In genomic region chr9:34721478-34722197, GRCm38 (mm10) we compare ENCODE assay signal across 16 mouse cellular contexts.
DNase-seq lines count a peak whose midpoint lies in the region; ATAC-seq and TF ChIP-seq lines count a peak whose summit lies in the region.
"Had no signal": no experiment of that assay in that cellular context is flagged by ENCODE, and none has a peak within 500 bp of the region (broad histone marks: within the 10 kb centered on the region; RNA-seq: fewer than 3 reads in every experiment).

No protein-coding gene starts in this region.

- H3K27me3 ChIP-seq in kidney, embryonic 16.5 days (ENCODE audit: insufficient read depth, low read length): no peaks in the 10 kb centered on the region; the same call in 1 of the 2 replicates
- H3K27me3 ChIP-seq in stomach, embryonic 16.5 days (ENCODE audit: control insufficient read depth, insufficient read depth, low read length): 0 out of 2 replicates have a peak, but pooled peaks cover 2% of the 10 kb centered on the region
- H3K27me3 ChIP-seq: limb, embryonic 15.5 days had no signal

- no peaks in the 10 kb centered on the region for H3K9me3 ChIP-seq in kidney, embryonic 16.5 days (ENCODE audit: low read length)
- H3K9me3 ChIP-seq in stomach, embryonic 16.5 days (replicated peaks; ENCODE audit: control insufficient read depth, low read length): no peaks in the 10 kb centered on the region
- H3K9me3 ChIP-seq: limb, embryonic 15.5 days had no signal

- H3K9ac ChIP-seq in kidney, embryonic 16.5 days (replicated peaks; ENCODE audit: low read length): no peak overlapping the region
- H3K9ac ChIP-seq in stomach, embryonic 16.5 days (ENCODE audit: low read length): no peak overlapping the region
- H3K9ac ChIP-seq: forebrain, postnatal 0 days; limb, embryonic 15.5 days had no signal

- H3K4me1 ChIP-seq in kidney, embryonic 16.5 days (ENCODE audit: insufficient read depth, low read length): peaks cover 13% of the 10 kb centered on the region
- H3K4me1 ChIP-seq in stomach, embryonic 16.5 days (ENCODE audit: control insufficient read depth, insufficient read depth, low read length): no peaks in the 10 kb centered on the region
- H3K4me1 ChIP-seq: limb, embryonic 15.5 days had no signal

- TF ChIP-seq CTCF in layer of hippocampus, adult 2 months (conservative IDR thresholded peaks at IDR 0.05): no peak

- peak overlapping the region; percentile 23; the same call in 1 of the 2 replicates for H3K27ac ChIP-seq in layer of hippocampus, adult 2 months
- H3K27ac ChIP-seq in kidney, embryonic 16.5 days (ENCODE audit: low read length): peak overlapping the region; percentile 36; the same call in 1 of the 2 replicates
- no peak overlapping the region for H3K27ac ChIP-seq in stomach, embryonic 16.5 days (ENCODE audit: low read length)
- H3K27ac ChIP-seq: left cerebral cortex, adult 2 months; limb, embryonic 15.5 days had no signal

- H3K4me2 ChIP-seq in kidney, embryonic 16.5 days (replicated peaks; ENCODE audit: low read depth, low read length): no peak overlapping the region
- no peak overlapping the region for H3K4me2 ChIP-seq in stomach, embryonic 16.5 days (ENCODE audit: low read depth, low read length)
- H3K4me2 ChIP-seq: limb, embryonic 15.5 days had no signal

- WGBS in kidney, embryonic 16.5 days: 18% methylated on average over 6 of the region's 6 CpGs
- WGBS in stomach, embryonic 16.5 days: 37% methylated on average over 6 of the region's 6 CpGs

- DNase-seq in layer of hippocampus, adult 2 months (ENCODE audit: low spot score in 2 of 2): no peak
- no peak for DNase-seq in layer of hippocampus, postnatal 10 days (ENCODE audit: low spot score in 2 of 2)
- DNase-seq in embryo, embryonic 9.5 days (ENCODE audit: extremely low spot score): peak; percentile 35
- no peak for DNase-seq in thymus, postnatal 10 days (ENCODE audit: low spot score in 2 of 2)
- DNase-seq in right cerebral cortex, adult 2 months (ENCODE audit: low spot score in 2 of 2): no peak
- DNase-seq: adrenal gland, postnatal 14 days; cerebellum, postnatal 36 days; forebrain, postnatal 0 days; gastrocnemius, postnatal 25 days; right cerebral cortex, postnatal 14 days; thymus, postnatal 4 days had no signal

- H3K4me3 ChIP-seq in layer of hippocampus, adult 2 months: no peak overlapping the region
- no peak overlapping the region for H3K4me3 ChIP-seq in kidney, embryonic 16.5 days (ENCODE audit: low read length)
- no peak overlapping the region for H3K4me3 ChIP-seq in stomach, embryonic 16.5 days (replicated peaks; ENCODE audit: low read length)
- H3K4me3 ChIP-seq: left cerebral cortex, adult 2 months; limb, embryonic 15.5 days had no signal

- peak; percentile 78 for ATAC-seq in kidney, embryonic 16.5 days (ENCODE audit: low FRiP score, low TSS enrichment)
- peak; percentile 72; the same call in 1 of the 2 replicates for ATAC-seq in stomach, embryonic 16.5 days (ENCODE audit: insufficient read depth, low FRiP score)
- ATAC-seq: forebrain, postnatal 0 days; midbrain, embryonic 16.5 days had no signal

- H3K36me3 ChIP-seq in kidney, embryonic 16.5 days (ENCODE audit: insufficient read depth, low read length): no peaks in the 10 kb centered on the region
- H3K36me3 ChIP-seq in stomach, embryonic 16.5 days (ENCODE audit: control insufficient read depth, insufficient read depth, low read length): no peaks in the 10 kb centered on the region
- H3K36me3 ChIP-seq: limb, embryonic 15.5 days had no signal
